Mouse (Mus musculus): ENCODE results near the gene Epb41l2. TPM values are rescaled to one million over a fixed set of nuclear protein-coding genes. Genes with fewer than 3 reads are reported as not detected.

The Epb41l2 gene
- polyA plus RNA-seq, 2 experiments: 6.8 to 11.7 TPM

- Histone ChIP-seq H3K9ac (replicated peaks) (no peak within 1 kb of the TSS), H3K27ac (no peak within 1 kb of the TSS), H3K9me3 (ENCODE audit: control insufficient read depth, low read length) (no peaks in the 10 kb centered on the region), H3K4me2 (ENCODE audit: low read depth) (peak within 1 kb of the TSS; percentile 23), H3K4me3 (ENCODE audit: insufficient read depth in 1 of 2, low read depth in 2 of 2, low read length in 2 of 2) (peak within 1 kb of the TSS; percentile 16 to 28), H3K4me1 (replicated peaks; ENCODE audit: control insufficient read depth in 2 of 2, insufficient read depth in 2 of 2, low read length in 1 of 2) (peaks cover 0 to 3% of the 10 kb centered on the region in 2 experiments; a peak in 1 of 4 replicates), H3K27me3 (ENCODE audit: control insufficient read depth, insufficient read depth, low read length) (no peaks in the 10 kb centered on the region), H3K36me3 (replicated peaks; ENCODE audit: control insufficient read depth, insufficient read depth, low read depth) (no peaks in the 10 kb centered on the region)
- 63% methylated on average over 10 of the region's 10 CpGs for WGBS (ENCODE audit: insufficient replicate concordance)
- ATAC-seq (ENCODE audit: insufficient read depth): peak; percentile 42; the same call in 1 of the 2 replicates
- DNase-seq (ENCODE audit: low read depth in 3 of 3, low spot score in 3 of 3): peak in 1 of 3 experiments; percentile 20
- TF ChIP-seq CTCF (IDR thresholded peaks at IDR 0.05; ENCODE audit: low read depth): no peak
- no peak for TF ChIP-seq EP300 (IDR thresholded peaks at IDR 0.05; ENCODE audit: low read depth)
Observed at GRCm38 (mm10) chr10:25535891-25536331, 176.3 kb downstream of the Epb41l2 start, which contains the start of gene Smlr1. TSS of gene Smlr1 (minus strand) at chr10:25536267.

- H3K27ac ChIP-seq: no peak overlapping the region
- WGBS (ENCODE audit: insufficient replicate concordance): 67% methylated on average over 6 of the region's 6 CpGs
Observed at GRCm38 (mm10) chr10:25536621-25537020, 177.0 kb downstream of the Epb41l2 start.

GRCm38 (mm10) chr10:25538738-25539137, 179.1 kb downstream of the Epb41l2 start:
- no peak overlapping the region for H3K4me2 ChIP-seq (ENCODE audit: low read depth)
- no peaks in the 10 kb centered on the region for H3K9me3 ChIP-seq (ENCODE audit: control insufficient read depth, low read length)
- H3K27me3 ChIP-seq (ENCODE audit: control insufficient read depth, insufficient read depth, low read length): no peaks in the 10 kb centered on the region
- H3K27ac ChIP-seq: no peak overlapping the region
- ATAC-seq (ENCODE audit: insufficient read depth) (no peak), DNase-seq (ENCODE audit: low read depth in 3 of 3, low spot score in 3 of 3) (no peak)
- peaks cover 0 to 3% of the 10 kb centered on the region in 2 experiments; a peak in 1 of 4 replicates for H3K4me1 ChIP-seq (replicated peaks; ENCODE audit: control insufficient read depth in 2 of 2, insufficient read depth in 2 of 2, low read length in 1 of 2)
- no peaks in the 10 kb centered on the region for H3K36me3 ChIP-seq (replicated peaks; ENCODE audit: control insufficient read depth, insufficient read depth, low read depth)
- no peak for TF ChIP-seq CTCF (IDR thresholded peaks at IDR 0.05; ENCODE audit: low read depth)
- TF ChIP-seq EP300 (IDR thresholded peaks at IDR 0.05; ENCODE audit: low read depth): no peak
- H3K4me3 ChIP-seq (ENCODE audit: insufficient read depth in 1 of 2, low read depth in 2 of 2, low read length in 2 of 2): no peak overlapping the region
- H3K9ac ChIP-seq (replicated peaks): no peak overlapping the region
- WGBS (ENCODE audit: insufficient replicate concordance): 50% methylated on average over 1 of the region's 1 CpGs

More at GRCm38 (mm10) chr10:25536621-25537020, 177.0 kb downstream of the Epb41l2 start:
- no peaks in the 10 kb centered on the region for H3K9me3 ChIP-seq (ENCODE audit: control insufficient read depth, low read length)
- no peaks in the 10 kb centered on the region for H3K36me3 ChIP-seq (replicated peaks; ENCODE audit: control insufficient read depth, insufficient read depth, low read depth)
- TF ChIP-seq CTCF (IDR thresholded peaks at IDR 0.05; ENCODE audit: low read depth) (no peak), EP300 (IDR thresholded peaks at IDR 0.05; ENCODE audit: low read depth) (no peak)
- ATAC-seq (ENCODE audit: insufficient read depth): no peak
- no peak overlapping the region for H3K9ac ChIP-seq (replicated peaks)
- H3K4me2 ChIP-seq (ENCODE audit: low read depth): no peak overlapping the region
- no peak for DNase-seq (ENCODE audit: low read depth in 3 of 3, low spot score in 3 of 3)
- peaks cover 0 to 3% of the 10 kb centered on the region in 2 experiments; a peak in 1 of 4 replicates for H3K4me1 ChIP-seq (replicated peaks; ENCODE audit: control insufficient read depth in 2 of 2, insufficient read depth in 2 of 2, low read length in 1 of 2)
- H3K4me3 ChIP-seq (ENCODE audit: insufficient read depth in 1 of 2, low read depth in 2 of 2, low read length in 2 of 2): no peak overlapping the region
- no peaks in the 10 kb centered on the region for H3K27me3 ChIP-seq (ENCODE audit: control insufficient read depth, insufficient read depth, low read length)

- H3K27me3 ChIP-seq (ENCODE audit: control insufficient read depth, insufficient read depth, low read length): no peaks in the 10 kb centered on the region
- H3K36me3 ChIP-seq (replicated peaks; ENCODE audit: control insufficient read depth, insufficient read depth, low read depth): no peaks in the 10 kb centered on the region
- H3K9me3 ChIP-seq (ENCODE audit: control insufficient read depth, low read length): no peaks in the 10 kb centered on the region
- H3K4me2 ChIP-seq (ENCODE audit: low read depth): peak overlapping the region; percentile 18; the same call in 1 of the 2 replicates
- 66% methylated on average over 4 of the region's 4 CpGs for WGBS (ENCODE audit: insufficient replicate concordance)
- no peak overlapping the region for H3K4me3 ChIP-seq (ENCODE audit: insufficient read depth in 1 of 2, low read depth in 2 of 2, low read length in 2 of 2)
- no peak overlapping the region for H3K9ac ChIP-seq (replicated peaks)
- DNase-seq (ENCODE audit: low read depth in 3 of 3, low spot score in 3 of 3): no peak
- peaks cover 0 to 3% of the 10 kb centered on the region in 2 experiments; a peak in 1 of 4 replicates for H3K4me1 ChIP-seq (replicated peaks; ENCODE audit: control insufficient read depth in 2 of 2, insufficient read depth in 2 of 2, low read length in 1 of 2)
- H3K27ac ChIP-seq: no peak overlapping the region
- TF ChIP-seq EP300 (IDR thresholded peaks at IDR 0.05; ENCODE audit: low read depth): no peak
- ATAC-seq (ENCODE audit: insufficient read depth): no peak
Observed at GRCm38 (mm10) chr10:25539146-25539770, 179.7 kb downstream of the Epb41l2 start.

- no peak overlapping the region for H3K4me3 ChIP-seq (ENCODE audit: insufficient read depth in 1 of 2, low read depth in 2 of 2, low read length in 2 of 2)
- H3K4me2 ChIP-seq (ENCODE audit: low read depth): peak overlapping the region; percentile 18; the same call in 1 of the 2 replicates
- H3K27ac ChIP-seq: no peak overlapping the region
Observed at GRCm38 (mm10) chr10:25539771-25540168, 180.2 kb downstream of the Epb41l2 start.

More at GRCm38 (mm10) chr10:25539771-25540168, 180.2 kb downstream of the Epb41l2 start:
- no peaks in the 10 kb centered on the region for H3K27me3 ChIP-seq (ENCODE audit: control insufficient read depth, insufficient read depth, low read length)
- H3K9ac ChIP-seq (replicated peaks): no peak overlapping the region
- ATAC-seq (ENCODE audit: insufficient read depth) (peak; percentile 62; the same call in 1 of the 2 replicates), DNase-seq (ENCODE audit: low read depth in 3 of 3, low spot score in 3 of 3) (peak in 1 of 3 experiments; percentile 20)
- WGBS (ENCODE audit: insufficient replicate concordance): 67% methylated on average over 6 of the region's 6 CpGs
- H3K36me3 ChIP-seq (replicated peaks; ENCODE audit: control insufficient read depth, insufficient read depth, low read depth): no peaks in the 10 kb centered on the region
- TF ChIP-seq EP300 (IDR thresholded peaks at IDR 0.05; ENCODE audit: low read depth) (no peak), CTCF (IDR thresholded peaks at IDR 0.05; ENCODE audit: low read depth) (no peak)
- no peaks in the 10 kb centered on the region for H3K9me3 ChIP-seq (ENCODE audit: control insufficient read depth, low read length)
- peaks cover 0 to 3% of the 10 kb centered on the region in 2 experiments; a peak in 1 of 4 replicates for H3K4me1 ChIP-seq (replicated peaks; ENCODE audit: control insufficient read depth in 2 of 2, insufficient read depth in 2 of 2, low read length in 1 of 2)
